Mouse (Mus musculus) skeletal muscle tissue, postnatal 0 days (tissue): Measurements from ENCODE around the gene Gm14308. TPM values are rescaled to one million over a fixed set of nuclear protein-coding genes. Genes with fewer than 3 reads are reported as not detected.

Experiments
- polyA plus RNA-seq: library from polyadenylated mRNA; unstranded; fragments of >200 nt; fragmentation: Nextera tagmentation; extraction: Ambion mirVana; gene quantifications from 2 replicates; pipeline ENCODE4 v1.2.1, GENCODE M21; 2015

Gene Gm14308
- 11.6 and 14.7 TPM in 2 replicates for polyA plus RNA-seq

DNA sequence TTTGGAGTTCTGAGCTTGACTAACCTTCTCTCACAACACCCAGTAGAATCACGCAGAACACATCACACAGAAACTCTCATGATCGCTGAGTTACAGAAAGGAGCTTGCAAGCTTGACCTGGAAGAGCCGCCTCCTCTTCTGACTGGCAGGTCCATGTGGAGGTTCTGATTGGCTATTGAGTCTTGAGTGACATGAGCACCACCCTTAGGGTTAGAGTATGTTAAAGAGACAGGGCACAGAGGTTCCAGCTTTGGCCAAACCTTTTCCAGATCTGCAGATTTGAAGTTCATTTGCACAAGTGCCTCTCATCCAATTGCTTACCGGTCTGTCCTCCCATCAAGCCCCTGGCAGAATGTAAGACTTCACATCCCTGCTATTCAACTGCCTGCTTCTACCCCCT, at the start of gene Gm14308:
Gene Gm14308, minus strand, starts transcription at position 101 of the 400 bp plus-strand sequence.

DNA sequence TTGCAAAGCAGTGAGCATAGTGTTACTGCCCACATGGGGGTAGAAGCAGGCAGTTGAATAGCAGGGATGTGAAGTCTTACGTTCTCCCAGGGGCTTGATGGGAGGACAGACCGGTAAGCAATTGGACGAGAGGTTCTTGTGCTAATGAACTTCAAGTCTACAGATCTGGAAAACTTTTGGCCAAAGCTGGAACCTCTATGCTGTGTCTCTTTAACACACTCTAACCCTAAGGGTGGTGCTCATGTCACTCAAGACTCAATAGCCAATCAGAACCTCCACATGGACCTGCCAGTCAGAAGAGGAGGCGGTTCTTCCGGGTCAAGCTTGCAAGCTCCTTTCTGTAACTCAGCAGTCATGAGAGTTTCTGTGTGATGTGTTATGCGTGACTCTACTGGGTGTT, 34.1 kb upstream of the Gm14308 start, which contains the start of gene Zfp973:
Gene Zfp973, plus strand, starts transcription at position 301 of the 400 bp plus-strand sequence.

Other genes starting within 250 kb of the Gm14308 start
- gene Gm14435, start 212.8 kb downstream of the Gm14308 start, polyA plus RNA-seq: 7.1 and 9.0 TPM in 2 replicates
- 2.2 and 8.0 TPM in 2 replicates for gene Gm14434, start 149.6 kb downstream of the Gm14308 start, polyA plus RNA-seq
- not detected in 2 replicates for gene Zfp967, start 115.3 kb downstream of the Gm14308 start, polyA plus RNA-seq
- gene Zfp973, start 34.2 kb upstream of the Gm14308 start, polyA plus RNA-seq: 4.3 and 4.7 TPM in 2 replicates
- 19.5 and 20.6 TPM in 2 replicates for gene Gm14305, start 72.0 kb upstream of the Gm14308 start, polyA plus RNA-seq
- 13.8 and 14.8 TPM in 2 replicates for gene Gm14295, start 162.3 kb upstream of the Gm14308 start, polyA plus RNA-seq
- not detected in 2 replicates for gene Gm14408, start 194.8 kb upstream of the Gm14308 start, polyA plus RNA-seq